Mouse (Mus musculus) cortical plate, adult 2 months (tissue): Measurements from ENCODE around the gene Hoxa5. TPM values are rescaled to one million over a fixed set of nuclear protein-coding genes. Genes with fewer than 3 reads are reported as not detected.

Experiments
- H3K27ac ChIP-seq: fragments of 200-500 bp; 2 replicates; pipeline ENCODE4 v1.5.1; 2012; ENCODE audit warnings: low read length, control low read depth, inconsistent platforms; ENCODE audit not compliant: insufficient read depth
- H3K4me1 ChIP-seq: fragments of 200-500 bp; 2 replicates; pipeline ENCODE4 v1.6.1; 2011; ENCODE audit warnings: low read length; ENCODE audit not compliant: control insufficient read depth, insufficient read depth
- H3K4me3 ChIP-seq: fragments of 200-500 bp; 2 replicates; pipeline ENCODE4 v1.5.1; 2011; ENCODE audit warnings: mild to moderate bottlenecking, low read length, control low read depth; ENCODE audit not compliant: insufficient read depth
- CTCF ChIP-seq: fragments of 200-500 bp; IDR thresholded peaks from 2 replicates; pipeline ENCODE4 v1.5.1; 2011; ENCODE audit warnings: mild to moderate bottlenecking, control low read depth, low read length; ENCODE audit not compliant: insufficient read depth; ENCODE audit errors: extremely low read depth
- POLR2A ChIP-seq: fragments of 200-500 bp; IDR thresholded peaks from 2 replicates; pipeline ENCODE4 v1.6.1; 2011; ENCODE audit warnings: mild to moderate bottlenecking, low read length, control low read depth; ENCODE audit not compliant: insufficient read depth; ENCODE audit errors: extremely low read depth
- polyA plus RNA-seq: library from polyadenylated mRNA; depleted of rRNA; stranded (reverse); fragments of >200 nt; gene quantifications from 2 replicates; pipeline ENCODE4 v1.2.3, GENCODE M21; 2012

The Hoxa5 gene
- polyA plus RNA-seq, 1 experiment: not detected

GRCm38 (mm10) chr6:52233546-52234427 lies 29.4 kb upstream of the Hoxa5 start:
- H3K4me3 ChIP-seq: no peak overlapping the region
- no peak overlapping the region for H3K27ac ChIP-seq
- no peaks in the 10 kb centered on the region for H3K4me1 ChIP-seq
- TF ChIP-seq POLR2A (no peak), CTCF (no peak)

GRCm38 (mm10) chr6:52232984-52233545 lies 28.7 kb upstream of the Hoxa5 start:
- no peak for TF ChIP-seq CTCF
- no peak for TF ChIP-seq POLR2A
- H3K27ac ChIP-seq: no peak overlapping the region

DNA sequence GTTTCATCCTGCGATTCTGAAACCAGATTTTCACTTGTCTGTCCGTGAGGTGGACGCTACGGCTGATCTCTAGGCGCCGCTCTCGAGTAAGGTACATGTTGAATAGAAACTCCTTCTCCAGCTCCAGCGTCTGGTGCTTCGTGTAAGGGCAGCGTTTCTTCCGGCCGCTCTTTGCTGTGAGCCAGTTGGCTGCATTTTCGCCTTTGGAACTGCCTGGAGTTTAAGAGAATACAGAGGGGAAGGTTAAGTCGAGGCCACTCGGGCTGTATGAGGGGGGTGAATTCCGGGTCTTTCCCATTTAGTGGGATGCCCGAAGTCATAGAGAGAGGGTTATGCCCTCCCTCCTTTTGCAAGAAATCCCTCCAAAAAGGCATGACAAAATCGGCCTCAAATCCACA lies 28.2 kb upstream of the Hoxa5 start:
- H3K4me3 ChIP-seq: no peak overlapping the region
- no peaks in the 10 kb centered on the region for H3K4me1 ChIP-seq
- H3K27ac ChIP-seq: no peak overlapping the region
- TF ChIP-seq CTCF: no peak
- no peak for TF ChIP-seq POLR2A

More at GRCm38 (mm10) chr6:52232984-52233545, 28.7 kb upstream of the Hoxa5 start:
- H3K4me1 ChIP-seq: no peaks in the 10 kb centered on the region
- H3K4me3 ChIP-seq: no peak overlapping the region

DNA sequence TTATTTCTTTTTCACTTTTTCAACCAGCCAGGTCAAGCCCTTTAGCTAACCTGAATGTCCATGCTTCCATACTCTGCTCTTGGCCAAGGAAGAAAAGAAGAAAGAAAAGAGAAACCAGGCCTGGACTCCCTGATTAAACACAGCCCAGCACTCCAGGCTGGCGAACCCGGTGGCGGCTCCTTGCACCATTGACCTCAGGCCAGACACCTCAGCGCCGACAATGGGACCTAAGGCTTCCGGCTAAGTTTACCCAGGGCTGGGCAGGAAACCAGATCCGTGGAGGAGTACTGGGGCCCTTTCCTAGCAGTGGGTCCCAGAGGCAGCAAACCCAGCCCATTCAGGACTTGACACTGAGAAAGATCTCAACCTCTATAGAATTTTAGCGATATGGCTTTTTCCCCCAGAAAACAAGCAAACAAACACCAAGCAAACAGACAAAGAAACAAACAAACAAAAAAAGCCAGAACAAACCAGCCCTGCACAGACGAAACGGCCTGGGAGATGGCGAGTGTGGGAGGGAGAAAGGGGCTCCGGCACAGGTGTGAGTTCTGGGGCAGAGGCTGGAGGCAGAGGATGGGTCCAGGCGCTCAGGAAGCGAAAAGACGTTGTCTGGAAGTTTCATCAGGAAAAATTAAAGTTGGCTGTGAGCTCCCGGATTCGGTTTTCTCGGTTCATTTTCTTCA lies 27.6 kb upstream of the Hoxa5 start:
- H3K4me3 ChIP-seq: no peak overlapping the region
- TF ChIP-seq CTCF (no peak), POLR2A (no peak)
- H3K4me1 ChIP-seq: no peaks in the 10 kb centered on the region
- H3K27ac ChIP-seq: no peak overlapping the region

DNA sequence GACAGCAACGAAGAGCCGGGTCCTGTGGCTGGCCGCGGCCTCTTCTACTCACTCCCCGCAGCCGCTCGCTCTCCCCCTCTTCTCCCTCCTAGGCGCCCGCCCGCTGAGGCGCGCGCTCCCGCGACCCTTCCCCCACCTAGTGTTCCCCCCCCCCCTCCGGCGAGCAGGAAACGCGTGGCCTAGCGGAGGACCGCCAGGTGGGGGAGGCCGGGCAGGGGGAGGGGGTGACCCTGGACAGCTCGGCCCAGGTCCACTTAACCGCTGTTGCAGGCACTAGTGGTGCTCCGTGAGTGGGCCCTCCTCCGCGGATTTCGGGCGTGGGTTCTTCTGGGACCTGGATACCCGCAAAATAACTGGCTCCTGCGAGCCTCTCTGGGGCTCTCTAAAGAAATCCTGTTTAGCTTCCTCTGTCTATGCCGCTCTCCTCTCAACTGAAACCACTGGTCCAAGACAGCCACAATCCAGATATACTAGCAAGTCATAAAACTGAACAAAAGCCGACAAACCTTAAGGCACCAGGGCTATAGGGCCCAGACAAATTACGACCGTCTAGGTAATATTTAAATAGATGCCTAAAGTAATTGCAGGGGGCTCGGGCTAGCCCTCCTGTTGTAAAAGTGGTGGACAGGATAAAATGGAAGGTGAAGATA lies 26.3 kb upstream of the Hoxa5 start, which contains the start of gene Hoxa9:
Gene Hoxa9, minus strand, starts transcription at position 574 of the 650 bp plus-strand sequence.
- no peak for TF ChIP-seq CTCF
- no peak for TF ChIP-seq POLR2A
- Histone ChIP-seq H3K4me1 (no peaks in the 10 kb centered on the region), H3K27ac (no peak within 1 kb of the TSS), H3K4me3 (no peak within 1 kb of the TSS)

DNA sequence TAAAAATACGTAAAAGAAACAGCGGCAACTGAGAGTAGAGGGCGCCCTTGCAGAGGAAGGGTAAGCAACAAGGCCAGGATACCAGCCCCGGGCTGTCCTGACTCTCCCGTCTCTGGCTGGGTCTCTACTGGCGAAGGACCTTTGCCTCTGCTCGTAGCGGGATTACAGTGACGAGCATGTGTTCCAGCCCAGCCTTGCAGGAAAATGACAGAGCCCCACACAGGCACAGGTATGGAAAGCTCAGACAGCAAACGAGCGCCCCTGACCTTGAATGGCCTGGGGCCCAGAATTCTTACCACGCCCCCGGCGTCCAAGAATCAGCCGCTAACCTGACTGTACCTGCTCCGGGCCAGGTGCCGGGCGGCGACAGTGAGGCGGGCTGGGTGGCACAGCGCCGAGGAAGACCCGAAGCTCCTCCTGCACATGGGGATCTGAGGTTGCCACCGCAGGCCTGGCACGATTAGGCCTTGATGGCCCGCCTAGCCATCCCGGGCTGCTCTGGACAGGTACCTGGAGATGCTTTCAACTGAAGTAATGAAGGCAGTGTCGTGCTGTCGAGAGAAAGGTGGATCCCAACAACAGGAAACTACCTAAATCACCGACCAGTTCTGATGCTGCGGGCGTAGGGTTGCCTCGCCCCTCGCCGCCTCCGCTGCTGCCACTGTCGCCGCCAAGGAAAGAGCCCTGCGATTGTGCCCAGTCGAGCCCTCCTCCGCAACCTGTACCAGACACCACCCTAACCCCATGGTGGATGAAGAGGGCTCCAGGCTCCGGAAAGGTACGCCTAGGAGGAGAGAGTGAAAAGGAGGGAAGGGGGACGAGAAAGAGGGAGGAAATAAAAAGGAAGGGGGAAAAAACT lies 25.4 kb upstream of the Hoxa5 start:
- H3K27ac ChIP-seq: no peak overlapping the region
- H3K4me1 ChIP-seq: no peaks in the 10 kb centered on the region
- TF ChIP-seq POLR2A (no peak), CTCF (no peak)
- no peak overlapping the region for H3K4me3 ChIP-seq

GRCm38 (mm10) chr6:52228475-52229465 lies 24.4 kb upstream of the Hoxa5 start:
- Histone ChIP-seq H3K4me1 (no peaks in the 10 kb centered on the region), H3K4me3 (no peak overlapping the region), H3K27ac (no peak overlapping the region)
- TF ChIP-seq CTCF (no peak), POLR2A (no peak)
